In genomic region chr2:166342407-166342806, GRCm38 (mm10) we compare ENCODE assay signal across 8 mouse cellular contexts.
A peak's percentile ranks its signal among the peaks of the same experiment; 100 is the strongest.
DNase-seq lines count a peak whose midpoint lies in the region; ATAC-seq lines count a peak whose summit lies in the region.
"Had no signal": no experiment of that assay in that cellular context is flagged by ENCODE, and none has a peak within 500 bp of the region (broad histone marks: within the 10 kb centered on the region; RNA-seq: fewer than 3 reads in every experiment).

No protein-coding gene starts in this region.

- H3K4me1 ChIP-seq in neural tube, embryonic 13.5 days (replicated peaks): peaks cover 62% of the 10 kb centered on the region

- 44% methylated on average over 9 of the region's 9 CpGs for WGBS in neural tube, embryonic 13.5 days

- peaks cover 18% of the 10 kb centered on the region for H3K27me3 ChIP-seq in neural tube, embryonic 13.5 days
- H3K27me3 ChIP-seq: neural tube, embryonic 12.5 days had no signal

- no peaks in the 10 kb centered on the region for H3K36me3 ChIP-seq in neural tube, embryonic 13.5 days
- H3K36me3 ChIP-seq: neural tube, embryonic 12.5 days had no signal

- H3K27ac ChIP-seq in neural tube, embryonic 13.5 days (replicated peaks): peak overlapping the region; percentile 46; the same call in 1 of the 2 replicates
- H3K27ac ChIP-seq: neural tube, embryonic 12.5 days had no signal

- DNase-seq in neural tube, embryonic 10.5 days (ENCODE audit: extremely low spot score, low spot score): no peak
- peak; percentile 83 for DNase-seq in gastrocnemius, adult 18-20 months (ENCODE audit: low spot score)
- DNase-seq in kidney, postnatal 4 days: peak; percentile 59 to 65
- DNase-seq in lung, postnatal 10 days: peak; percentile 80
- DNase-seq in thymus, postnatal 36 days: no peak
- DNase-seq in B cell, adult 2 months: no peak

- no peaks in the 10 kb centered on the region for H3K9me3 ChIP-seq in neural tube, embryonic 13.5 days
- H3K9me3 ChIP-seq: neural tube, embryonic 12.5 days had no signal

- H3K9ac ChIP-seq in neural tube, embryonic 13.5 days: no peak overlapping the region
- H3K9ac ChIP-seq: neural tube, embryonic 12.5 days had no signal

- H3K4me3 ChIP-seq in neural tube, embryonic 13.5 days: no peak overlapping the region
- H3K4me3 ChIP-seq: neural tube, embryonic 12.5 days had no signal

- 0 out of 2 replicates have a peak, but pooled peaks have one; percentile 15 for ATAC-seq in neural tube, embryonic 13.5 days (ENCODE audit: low read depth)

- no peak overlapping the region for H3K4me2 ChIP-seq in neural tube, embryonic 13.5 days
- H3K4me2 ChIP-seq: neural tube, embryonic 12.5 days had no signal

Comparison
In these comparisons a context has a peak if more than half of its experiments do, and no peak if none do; other contexts are left out.
1. DNase-seq: peak in gastrocnemius, adult 18-20 months (single experiment), kidney, postnatal 4 days (2 of 2) and lung, postnatal 10 days (single experiment); none in neural tube, embryonic 10.5 days (single experiment), thymus, postnatal 36 days (0 of 2) and B cell, adult 2 months (0 of 2).